Mouse (Mus musculus) cortical plate, adult 2 months (tissue): ENCODE measurements around the gene Tubg2.

ENCODE experiments used
- CTCF ChIP-seq: fragments of 200-500 bp; IDR thresholded peaks from 2 replicates; pipeline ENCODE4 v1.5.1; 2011; ENCODE audit warnings: mild to moderate bottlenecking, control low read depth, low read length; ENCODE audit not compliant: insufficient read depth; ENCODE audit errors: extremely low read depth
- POLR2A ChIP-seq: fragments of 200-500 bp; IDR thresholded peaks from 2 replicates; pipeline ENCODE4 v1.6.1; 2011; ENCODE audit warnings: mild to moderate bottlenecking, low read length, control low read depth; ENCODE audit not compliant: insufficient read depth; ENCODE audit errors: extremely low read depth

GRCm38 (mm10) chr11:101169301-101170107 lies 13.8 kb downstream of the Tubg2 start:
- TF ChIP-seq CTCF = no peak
- no peak for TF ChIP-seq POLR2A
